Mouse (Mus musculus) liver, embryonic 13.5 days (tissue): ENCODE measurements around the gene Zfp758. TPM values are rescaled to one million over a fixed set of nuclear protein-coding genes. Genes with fewer than 3 reads are reported as not detected.

Experiments used
- polyA plus RNA-seq: library from polyadenylated mRNA; unstranded; fragments of >200 nt; fragmentation: Nextera tagmentation; extraction: Ambion mirVana; gene quantifications from 2 replicates; pipeline ENCODE4 v1.2.1, GENCODE M21; 2015

Zfp758 gene
- polyA plus RNA-seq, 1 experiment from 2014 or later, result 4.1 TPM

Other genes with a start within 250 kb of the Zfp758 start
- 0.47 and 0.65 TPM in 2 replicates for gene Zfp947, start 195.3 kb upstream of the Zfp758 start, polyA plus RNA-seq
- 1.1 and 1.7 TPM in 2 replicates for gene Zfp994, start 135.8 kb upstream of the Zfp758 start, polyA plus RNA-seq
- 4.1 and 5.5 TPM in 2 replicates for gene CT030661.1, start 46.6 kb upstream of the Zfp758 start, polyA plus RNA-seq
- 6.3 and 8.0 TPM in 2 replicates for gene Zfp944, start 53 bp upstream of the Zfp758 start, polyA plus RNA-seq
- gene Zfp946, start 62.8 kb downstream of the Zfp758 start, polyA plus RNA-seq, result 3.1 and 3.9 TPM in 2 replicates
- not detected in 2 replicates for gene Vmn2r111, start 212.0 kb downstream of the Zfp758 start, polyA plus RNA-seq
- gene Vmn2r112, start 239.5 kb downstream of the Zfp758 start, polyA plus RNA-seq, result not detected in 2 replicates